Mouse (Mus musculus) left cerebral cortex, adult 2 months (tissue): Measurements from ENCODE around the gene Hinfp. TPM values are rescaled to one million over a fixed set of nuclear protein-coding genes. Genes with fewer than 3 reads are reported as not detected.
"Not testable (repeated sequence)": the region's sequence is repeated elsewhere in the genome, so short reads cannot be mapped to it uniquely, and the experiment has no call there.

Source experiments
- DNase-seq, 2 experiments: peaks; one replicate each; pipeline ENCODE4 v3.0.0; 2021 to 2022; ENCODE audit warnings: low spot score in 2 of 2, mixed read lengths in 1 of 2; ENCODE audit errors: extremely low spot score in 1 of 2
- H3K27ac ChIP-seq: fragments of 200-600 bp; 2 replicates; pipeline ENCODE4 v1.8.1; 2022
- H3K4me3 ChIP-seq: fragments of 200-600 bp; 2 replicates; pipeline ENCODE4 v1.8.1; 2022
- CTCF ChIP-seq: fragments of 200-600 bp; IDR thresholded peaks from 2 replicates; pipeline ENCODE4 v1.8.1; 2022; ENCODE audit warnings: antibody characterized with exemption, mild to moderate bottlenecking, moderate library complexity
- intact Hi-C: fragments of 180-260 bp; cut with DNase I; formaldehyde crosslinking; loops from one replicate; pipeline ENCODE4 v1.15.1; 2025
- total RNA-seq, 2 experiments: library from RNA; stranded (reverse); gene quantifications; 2 replicates each; pipeline ENCODE4 v1.2.3; 2021

Hinfp gene
- total RNA-seq, 2 experiments from 2014 or later, result 28.9 to 29.3 TPM

DNA sequence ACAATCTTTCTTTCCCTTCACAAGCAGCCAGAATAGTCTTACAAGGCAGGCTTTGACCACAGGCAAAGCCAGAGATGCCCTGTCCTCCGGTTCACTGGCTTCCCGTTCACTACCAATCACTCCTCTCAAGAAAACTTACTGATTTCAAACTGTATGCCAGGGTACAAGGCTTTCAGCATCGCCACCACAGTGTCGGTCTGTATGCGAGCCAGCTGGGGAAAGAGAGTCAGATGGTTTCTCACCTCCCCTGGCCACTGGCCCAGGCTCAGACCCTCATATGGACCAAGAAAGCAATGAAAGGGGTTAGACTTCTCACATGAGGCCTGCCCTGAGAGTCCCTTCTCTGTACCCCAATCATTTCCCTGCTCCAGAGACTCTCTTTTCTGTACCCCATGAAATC, 36.0 kb upstream of the Hinfp start:
- no peak for DNase-seq
- intact Hi-C loops, result no loop called here
- Histone ChIP-seq H3K27ac (no peak overlapping the region), H3K4me3 (no peak overlapping the region)
- TF ChIP-seq CTCF, result no peak

DNA sequence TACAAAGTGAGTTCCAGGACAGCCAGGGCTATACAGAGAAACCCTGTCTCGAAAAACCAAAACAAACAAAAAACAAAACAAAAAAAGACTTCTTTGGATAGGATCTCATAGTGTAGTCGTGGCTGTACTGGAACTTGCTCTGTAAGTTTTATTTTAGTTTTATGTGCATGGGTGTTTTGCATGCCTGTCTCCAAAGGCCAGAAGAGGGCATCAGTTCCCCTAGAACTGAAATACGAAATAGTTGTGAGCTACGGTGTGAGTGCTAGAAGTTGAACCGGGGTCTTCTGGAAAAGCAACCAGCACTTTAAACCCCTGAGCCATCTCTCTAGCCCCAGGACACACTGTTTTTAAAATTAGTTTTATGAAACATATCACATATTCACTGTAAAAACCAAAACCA, 33.1 kb upstream of the Hinfp start:
- no peak for DNase-seq
- peak; percentile 7 for TF ChIP-seq CTCF
- intact Hi-C loops, result no loop called here
- no peak overlapping the region for H3K4me3 ChIP-seq
- no peak overlapping the region for H3K27ac ChIP-seq

DNA sequence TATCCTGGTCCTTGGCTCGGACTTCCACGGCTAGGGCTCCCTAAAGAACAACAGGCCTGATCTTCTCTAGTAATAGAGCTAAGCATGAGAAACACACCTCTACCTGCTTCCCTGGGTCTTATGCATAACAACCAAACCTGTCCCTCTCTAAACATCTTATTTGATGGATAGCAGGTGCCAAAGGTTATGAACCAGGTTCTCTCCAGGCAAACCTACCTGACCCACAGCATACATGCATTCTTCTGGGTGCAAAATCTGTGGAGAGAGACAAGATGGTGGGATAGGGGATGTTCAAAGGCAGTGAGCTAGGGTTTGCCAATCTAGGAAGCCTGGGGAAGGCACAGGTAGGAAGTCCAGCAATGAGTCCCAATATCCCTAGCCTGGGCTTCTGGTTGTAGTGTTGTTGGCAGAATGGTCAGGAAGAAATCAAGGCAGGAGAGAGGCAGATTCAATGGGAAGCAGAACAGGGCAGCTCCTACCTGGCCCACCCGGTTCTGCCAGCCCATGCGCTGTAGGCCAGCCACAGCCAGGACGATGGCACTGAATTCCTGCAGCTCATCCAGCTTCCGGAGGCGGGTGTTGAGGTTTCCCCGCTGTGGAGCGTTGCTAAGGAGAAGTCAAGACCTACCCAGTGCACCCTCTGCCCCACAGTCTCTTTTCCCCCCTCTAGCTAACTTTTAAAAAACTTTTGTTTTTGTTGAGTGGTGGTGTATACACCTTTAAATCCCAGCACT, 32.1 kb upstream of the Hinfp start:
- no peak for DNase-seq
- no peak overlapping the region for H3K27ac ChIP-seq
- H3K4me3 ChIP-seq, result no peak overlapping the region
- no peak for TF ChIP-seq CTCF
- intact Hi-C loops, result no loop called here

DNA sequence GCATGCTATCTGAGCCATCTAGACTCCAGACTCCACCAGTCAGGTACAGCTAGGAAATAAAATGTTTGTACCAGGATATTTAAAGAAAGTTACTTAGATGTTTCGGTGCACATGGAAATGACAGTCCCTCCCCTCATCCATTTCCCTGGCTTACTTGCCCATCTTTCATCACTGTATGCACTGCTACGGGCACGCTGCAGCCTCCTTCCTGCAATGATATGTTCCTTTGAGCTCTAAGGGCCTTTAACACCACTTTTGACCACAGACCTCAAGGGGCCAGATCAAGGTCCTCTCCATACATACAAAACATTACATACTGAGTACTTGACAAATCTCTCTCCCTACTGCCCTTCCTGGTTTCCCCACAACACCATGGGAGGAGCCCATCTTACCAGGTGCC, 31.5 kb upstream of the Hinfp start:
- no peak for DNase-seq
- 0 out of 2 replicates have a peak overlapping the region, but pooled peaks have one; percentile 18 for H3K4me3 ChIP-seq
- H3K27ac ChIP-seq, result no peak overlapping the region
- intact Hi-C loops, result no loop called here
- TF ChIP-seq CTCF, result no peak

DNA sequence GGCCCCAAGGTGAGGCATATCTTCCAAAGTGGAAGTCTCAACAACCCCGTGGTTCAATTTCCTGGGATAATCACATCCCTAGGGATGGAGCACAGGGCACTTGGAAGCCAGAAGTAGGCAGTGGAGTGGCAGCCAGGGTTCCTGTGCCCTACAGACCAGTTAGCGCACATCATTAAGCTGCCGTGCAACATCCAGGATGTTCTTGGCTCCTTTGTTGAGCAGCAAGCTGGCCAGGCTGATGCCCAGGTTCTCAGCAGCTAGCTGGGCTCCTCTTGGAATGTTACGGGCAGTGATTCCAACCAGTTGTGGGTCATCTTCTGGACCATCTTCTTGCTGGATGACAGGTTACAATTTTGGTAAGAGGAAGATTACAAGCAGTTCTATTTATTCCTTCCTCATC, 31.0 kb upstream of the Hinfp start:
- 0 out of 2 replicates have a peak overlapping the region, but pooled peaks have one; percentile 18 for H3K4me3 ChIP-seq
- H3K27ac ChIP-seq, DNase-seq, intact Hi-C loops: not testable (repeated sequence)

DNA sequence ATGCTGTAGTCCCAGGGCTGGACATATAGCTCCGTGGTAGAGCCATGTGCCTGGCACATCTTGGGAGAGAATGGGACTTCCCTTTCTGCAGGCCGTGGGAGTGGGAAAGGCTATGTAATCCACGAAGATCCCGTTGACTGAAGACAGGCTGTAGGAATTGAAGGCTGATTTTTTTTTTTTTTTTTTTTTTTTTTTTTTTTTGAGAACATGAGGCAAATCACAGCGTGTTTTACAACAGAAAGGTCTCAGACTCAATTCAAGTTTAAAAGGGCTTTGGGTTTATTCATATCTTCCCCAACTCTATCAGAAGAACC, 30.6 kb upstream of the Hinfp start:
- no peak for TF ChIP-seq CTCF
- no peak for DNase-seq
- Histone ChIP-seq H3K27ac (no peak overlapping the region; the same call in 1 of the 2 replicates), H3K4me3 (peak overlapping the region; percentile 85)
- intact Hi-C loops, result no loop called here

DNA sequence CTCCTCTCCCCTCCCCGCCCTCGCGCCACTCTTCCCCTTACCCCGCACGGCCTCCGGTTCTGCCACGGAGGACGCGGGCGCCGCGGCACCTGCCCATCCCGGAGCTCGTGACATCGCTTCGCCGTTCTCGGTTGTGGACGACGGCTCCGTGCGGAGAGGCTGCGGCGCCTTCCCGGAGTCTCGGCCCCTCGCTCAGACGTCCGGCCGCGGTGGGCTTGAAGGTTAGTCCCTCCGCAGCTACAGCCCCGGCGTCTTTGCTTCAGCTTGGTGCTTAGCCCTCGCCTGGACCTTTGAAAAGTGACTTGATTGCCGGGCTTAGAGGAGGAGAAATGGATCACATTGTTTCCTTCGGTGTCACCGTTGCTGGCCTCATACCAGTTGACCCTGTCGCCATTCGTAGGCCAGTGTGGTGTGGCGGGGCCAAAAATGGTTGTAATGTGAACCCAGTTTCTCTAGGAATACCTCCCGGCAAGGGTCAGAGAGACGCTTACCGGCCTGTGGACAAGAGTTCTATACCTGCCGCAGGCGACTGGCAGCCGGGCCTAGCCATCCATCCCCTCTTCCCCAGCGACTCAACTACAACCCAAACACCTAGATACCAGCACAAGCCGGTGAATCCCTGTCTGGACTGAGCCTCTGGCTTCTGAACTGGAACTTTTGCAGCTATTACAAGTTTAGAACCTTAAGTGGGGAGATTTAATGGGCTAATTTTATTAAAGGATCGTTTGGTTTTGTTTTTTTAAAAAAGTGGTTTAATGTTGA, 30.0 kb upstream of the Hinfp start:
- intact Hi-C loops, result no loop called here

DNA sequence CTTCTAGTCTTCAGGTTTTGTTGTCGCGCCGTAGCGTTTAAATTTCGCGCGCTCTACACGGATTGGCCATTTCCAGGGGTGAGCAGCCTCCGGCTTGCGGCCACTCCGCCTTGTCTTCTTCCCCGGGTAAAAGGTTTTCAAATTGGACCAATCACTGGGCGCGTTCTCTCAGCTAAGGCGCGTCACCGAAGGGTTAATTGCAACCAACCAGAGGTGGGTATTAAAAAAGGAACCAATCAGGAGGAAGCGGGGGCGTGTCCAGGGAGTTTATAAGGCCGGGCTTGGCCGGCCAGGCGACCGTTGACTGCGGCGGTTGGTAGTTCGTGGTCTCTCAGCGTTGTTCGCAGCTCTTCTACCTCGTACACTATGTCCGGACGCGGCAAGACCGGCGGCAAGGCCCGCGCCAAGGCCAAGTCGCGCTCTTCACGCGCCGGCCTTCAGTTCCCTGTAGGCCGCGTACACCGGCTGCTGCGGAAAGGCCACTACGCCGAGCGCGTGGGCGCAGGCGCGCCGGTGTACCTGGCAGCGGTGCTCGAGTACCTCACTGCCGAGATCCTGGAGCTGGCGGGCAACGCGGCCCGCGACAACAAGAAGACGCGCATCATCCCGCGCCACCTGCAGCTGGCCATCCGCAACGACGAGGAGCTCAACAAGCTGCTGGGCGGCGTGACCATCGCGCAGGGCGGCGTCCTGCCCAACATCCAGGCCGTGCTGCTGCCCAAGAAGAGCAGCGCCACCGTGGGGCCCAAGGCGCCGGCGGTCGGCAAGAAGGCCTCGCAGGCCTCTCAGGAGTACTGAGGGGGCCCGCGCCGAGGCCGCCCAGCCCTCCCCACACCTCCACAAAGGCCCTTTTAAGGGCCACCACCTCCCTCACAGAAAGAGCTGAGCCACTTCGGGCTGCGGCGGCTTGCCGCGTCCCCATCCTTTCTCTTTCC, 29.2 kb upstream of the Hinfp start, which contains the start of gene H2afx:
TSS of gene H2afx (plus strand) at position 299 of the 935 bp plus-strand sequence.
- H3K4me3 ChIP-seq, result peak within 1 kb of the TSS; percentile 85
- DNase-seq, result peak; percentile 96 to 98
- intact Hi-C loops, result loop anchor here (1.0 to 5.0 kb wide), 2 partner anchors 8 to 37 kb away; partner anchors contain the start of gene Dpagt1
- peak; percentile 56 for TF ChIP-seq CTCF
- peak within 1 kb of the TSS; percentile 96 for H3K27ac ChIP-seq

More for the DNA sequence above, 30.0 kb upstream of the Hinfp start:
- no peak for DNase-seq
- Histone ChIP-seq H3K4me3 (peak overlapping the region; percentile 85), H3K27ac (peak overlapping the region; percentile 96)
- no peak for TF ChIP-seq CTCF

DNA sequence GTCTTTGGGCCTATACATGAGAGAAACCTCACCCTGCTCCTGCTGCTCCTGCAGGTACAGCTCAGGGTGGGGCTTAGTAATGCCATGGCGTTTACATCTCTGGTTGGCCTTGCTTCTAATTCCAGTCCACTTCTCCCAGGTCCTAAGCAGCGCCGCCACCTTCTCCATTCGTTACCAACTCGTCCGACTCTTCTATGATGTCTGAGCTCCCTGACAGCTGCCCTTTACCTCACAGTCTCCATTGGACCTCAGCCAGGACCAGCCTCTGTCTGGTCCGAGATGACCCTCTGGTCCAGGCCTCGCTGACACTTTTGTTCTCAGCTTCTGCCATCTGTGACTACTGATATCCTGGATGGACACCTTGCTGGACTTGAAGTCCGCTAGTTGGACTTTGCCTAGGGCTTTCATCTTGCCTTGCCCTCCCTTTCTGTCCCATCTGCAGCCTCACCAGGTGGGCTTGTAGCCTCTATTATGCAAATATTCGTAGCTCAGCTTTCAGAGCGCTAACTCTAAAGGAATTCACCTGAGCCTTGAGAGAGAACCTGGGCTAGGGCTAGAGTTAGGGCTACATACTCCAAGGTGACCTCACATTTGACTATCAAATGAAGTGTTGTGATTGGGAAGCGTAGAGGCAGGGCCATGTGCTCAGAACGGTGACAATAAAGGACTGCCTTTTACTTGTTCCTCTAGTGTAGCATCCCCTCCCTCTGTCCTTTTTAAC, 27.6 kb upstream of the Hinfp start:
- TF ChIP-seq CTCF, result no peak
- no peak for DNase-seq
- intact Hi-C loops, result loop anchor here (5.0 kb wide), 1 partner anchor 36 kb away; no protein-coding TSS in a partner anchor
- Histone ChIP-seq H3K4me3 (no peak overlapping the region), H3K27ac (no peak overlapping the region)

DNA sequence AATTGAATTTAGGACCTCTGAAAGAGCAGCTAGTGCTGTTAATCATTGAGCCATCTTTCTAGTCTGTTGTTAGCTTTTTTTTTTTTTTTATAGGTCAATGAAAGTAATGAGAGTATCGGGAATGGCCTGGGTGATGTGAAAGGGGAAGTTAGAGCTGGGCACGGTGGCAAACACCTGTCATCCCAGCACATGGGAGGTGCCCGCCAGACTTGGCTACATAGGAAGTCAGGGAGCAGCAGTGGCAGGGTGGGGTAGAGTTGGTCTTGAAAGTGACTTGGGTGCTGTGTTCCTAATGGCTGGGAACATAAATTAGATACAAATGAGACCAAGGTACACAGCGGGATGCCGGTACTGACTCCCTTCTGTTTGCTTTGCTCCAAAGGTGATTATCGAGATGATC, 25.3 kb upstream of the Hinfp start:
- no peak for TF ChIP-seq CTCF
- no peak for DNase-seq
- H3K27ac ChIP-seq, result no peak overlapping the region
- H3K4me3 ChIP-seq, result no peak overlapping the region
- intact Hi-C loops, result loop anchor here (5.0 kb wide), 1 partner anchor 33 kb away; no protein-coding TSS in a partner anchor

DNA sequence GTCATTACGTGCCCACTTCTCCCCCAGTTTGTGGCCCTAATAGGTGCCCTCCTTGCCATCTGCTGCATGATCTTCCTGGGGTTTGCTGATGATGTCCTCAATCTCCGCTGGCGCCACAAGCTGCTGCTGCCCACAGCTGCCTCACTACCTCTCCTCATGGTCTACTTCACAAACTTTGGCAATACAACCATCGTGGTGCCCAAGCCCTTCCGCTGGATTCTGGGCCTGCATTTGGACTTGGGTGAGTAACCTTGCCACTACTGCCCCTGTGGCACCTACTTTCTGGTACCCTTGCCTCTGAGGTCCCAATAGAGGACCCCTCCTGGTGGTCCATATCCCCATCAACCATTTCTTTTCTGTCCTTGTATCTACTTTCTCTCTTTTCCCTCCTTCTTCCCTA, 22.5 kb upstream of the Hinfp start:
- Histone ChIP-seq H3K4me3 (no peak overlapping the region), H3K27ac (no peak overlapping the region)
- no peak for DNase-seq
- intact Hi-C loops, result no loop called here
- no peak for TF ChIP-seq CTCF
